Mouse (Mus musculus) cerebellum, adult 2 months (tissue): Measurements from ENCODE around the gene Enox1. TPM values are rescaled to one million over a fixed set of nuclear protein-coding genes. Genes with fewer than 3 reads are reported as not detected.
A peak's percentile ranks its signal among the peaks of the same experiment; 100 is the strongest.

Source experiments
- DNase-seq, 2 experiments: peaks; one replicate each; pipeline ENCODE4 v3.0.0; 2021
- H3K27ac ChIP-seq: fragments of 200-500 bp; 2 replicates; pipeline ENCODE4 v1.5.1; 2012; ENCODE audit warnings: low read length, control low read depth, inconsistent platforms; ENCODE audit not compliant: insufficient read depth
- H3K27me3 ChIP-seq: fragments of 200-500 bp; 2 replicates; pipeline ENCODE4 v1.6.1; 2012; ENCODE audit warnings: inconsistent platforms, mild to moderate bottlenecking, low read length, moderate library complexity; ENCODE audit not compliant: control insufficient read depth, insufficient read depth
- H3K4me1 ChIP-seq: fragments of 200-500 bp; 2 replicates; pipeline ENCODE4 v1.6.1; 2011; ENCODE audit warnings: low read length; ENCODE audit not compliant: control insufficient read depth, insufficient read depth
- H3K4me3 ChIP-seq: fragments of 200-500 bp; replicated peaks from 2 replicates; pipeline ENCODE3; 2011; ENCODE audit warnings: mild to moderate bottlenecking, low read depth, low read length, control low read depth; ENCODE audit not compliant: insufficient read depth
- CTCF ChIP-seq: fragments of 200-500 bp; IDR thresholded peaks from 2 replicates; pipeline ENCODE4 v1.5.1; 2011; ENCODE audit warnings: low read depth, mild to moderate bottlenecking, control low read depth, low read length, moderate library complexity, borderline replicate concordance; ENCODE audit not compliant: insufficient read depth
- POLR2A ChIP-seq: fragments of 200-500 bp; IDR thresholded peaks from 2 replicates; pipeline ENCODE4 v1.6.1; 2011; ENCODE audit warnings: low read length, control low read depth, borderline replicate concordance; ENCODE audit not compliant: insufficient read depth
- WGBS: fragments of 180-500 bp; shearing (Covaris S2); methylation state at CpG from one replicate; pipeline ENCODE4 v1.1.7; 2018; 5-methylcytosine and 5-hydroxymethylcytosine counted together
- polyA plus RNA-seq: library from polyadenylated mRNA; depleted of rRNA; stranded (reverse); fragments of >200 nt; gene quantifications from 2 replicates; pipeline ENCODE4 v1.2.3, GENCODE M21; 2012

Gene Enox1
- polyA plus RNA-seq, 1 experiment, result 15.2 TPM

DNA sequence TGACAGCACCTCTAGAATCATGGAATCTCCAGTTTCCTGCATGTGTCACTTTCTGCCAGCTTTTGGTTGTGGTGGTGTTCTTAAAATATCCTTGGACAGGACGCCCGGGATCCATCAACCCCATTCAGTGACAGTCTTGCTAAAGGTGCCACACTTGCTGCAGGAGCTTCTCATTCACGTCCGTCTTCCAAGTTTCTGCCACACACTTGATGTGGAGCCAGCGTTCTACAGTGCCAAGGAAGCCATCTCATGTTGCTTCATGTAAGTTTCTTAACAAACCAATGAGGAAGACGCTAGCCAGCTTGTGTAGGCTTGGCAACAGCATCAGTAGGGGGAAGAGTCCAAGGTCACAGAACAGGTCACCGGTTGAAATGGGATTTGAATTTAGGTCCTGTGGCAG lies 5.1 kb upstream of the Enox1 start:
- H3K4me3 ChIP-seq, result no peak overlapping the region
- no peak for TF ChIP-seq CTCF
- no peak for TF ChIP-seq POLR2A
- WGBS, result 44% methylated on average over 7 of the region's 7 CpGs
- no peak overlapping the region for H3K27ac ChIP-seq
- no peaks in the 10 kb centered on the region; the same call in 1 of the 2 replicates for H3K4me1 ChIP-seq
- no peak for DNase-seq
- H3K27me3 ChIP-seq, result no peaks in the 10 kb centered on the region

GRCm38 (mm10) chr14:77156911-77157504 lies 445 bp downstream of the Enox1 start:
- H3K27ac ChIP-seq, result peak overlapping the region; percentile 68
- no peak for DNase-seq
- H3K27me3 ChIP-seq, result no peaks in the 10 kb centered on the region
- H3K4me1 ChIP-seq, result no peaks in the 10 kb centered on the region; the same call in 1 of the 2 replicates
- WGBS, result under 1% methylated on average over 59 of the region's 64 CpGs
- peak overlapping the region; percentile 90 for H3K4me3 ChIP-seq
- TF ChIP-seq CTCF, result no peak
- TF ChIP-seq POLR2A, result no peak

DNA sequence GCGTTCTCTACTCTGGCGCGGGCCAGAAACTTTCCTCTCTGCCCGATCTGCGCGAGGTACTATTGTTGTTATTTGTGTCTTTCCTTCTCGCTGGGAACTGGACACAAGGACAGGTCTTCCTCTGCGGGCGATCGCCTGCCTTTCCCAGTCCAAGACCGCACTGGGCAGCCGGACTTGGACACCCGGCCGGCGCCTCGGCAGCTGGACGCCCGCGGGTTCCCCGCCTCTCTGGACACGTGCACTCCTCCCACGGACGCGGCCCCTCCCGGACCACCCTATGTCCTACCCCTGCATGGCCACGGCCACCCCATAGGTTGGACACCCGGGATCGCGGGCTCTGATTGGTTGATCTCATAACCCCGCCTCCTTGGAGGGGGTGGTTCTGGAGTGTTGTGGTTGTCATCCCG lies 945 bp downstream of the Enox1 start:
- 0 out of 2 replicates have a peak overlapping the region, but pooled peaks have one; percentile 23 for H3K27ac ChIP-seq
- H3K4me1 ChIP-seq, result no peaks in the 10 kb centered on the region; the same call in 1 of the 2 replicates
- no peak for TF ChIP-seq POLR2A
- TF ChIP-seq CTCF, result no peak
- WGBS, result 1% methylated on average over 31 of the region's 31 CpGs
- peak overlapping the region; percentile 90 for H3K4me3 ChIP-seq
- H3K27me3 ChIP-seq, result no peaks in the 10 kb centered on the region
- DNase-seq, result peak; percentile 87 to 90

GRCm38 (mm10) chr14:77159397-77159796 lies 2.8 kb downstream of the Enox1 start:
- Histone ChIP-seq H3K27ac (no peak overlapping the region), H3K4me1 (peaks cover 3% of the 10 kb centered on the region), H3K27me3 (no peaks in the 10 kb centered on the region), H3K4me3 (no peak overlapping the region)
- DNase-seq, result no peak
- no peak for TF ChIP-seq CTCF
- TF ChIP-seq POLR2A, result no peak
- 80% methylated on average over 5 of the region's 5 CpGs for WGBS

GRCm38 (mm10) chr14:77162496-77162895 lies 5.9 kb downstream of the Enox1 start:
- no peaks in the 10 kb centered on the region for H3K27me3 ChIP-seq
- no peak overlapping the region for H3K4me3 ChIP-seq
- TF ChIP-seq POLR2A (no peak), CTCF (no peak)
- 79% methylated on average over 3 of the region's 3 CpGs for WGBS
- no peak overlapping the region for H3K27ac ChIP-seq
- H3K4me1 ChIP-seq, result peaks cover 4% of the 10 kb centered on the region
- DNase-seq, result peak in 1 of 2 experiments; percentile 23

DNA sequence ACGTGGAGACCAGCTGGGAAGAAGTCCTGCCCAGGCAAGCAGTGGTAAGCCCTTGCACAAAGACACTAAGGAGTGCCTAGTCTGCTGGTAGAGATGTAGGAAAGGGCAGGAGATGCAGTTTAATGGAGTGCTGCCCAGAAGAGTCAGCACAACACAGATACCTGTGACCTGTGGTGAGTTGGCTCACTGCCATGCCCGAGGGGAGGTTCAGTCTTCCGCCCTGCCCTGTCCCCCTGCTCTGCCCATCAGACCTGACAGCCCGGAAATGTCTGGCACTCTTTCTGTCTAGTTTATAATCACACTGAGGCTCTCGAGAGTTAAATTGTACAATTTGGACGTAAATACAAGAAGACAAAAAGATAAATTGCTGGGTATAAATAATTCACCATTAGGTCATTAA lies 7.8 kb downstream of the Enox1 start:
- peaks cover 4% of the 10 kb centered on the region for H3K4me1 ChIP-seq
- H3K27ac ChIP-seq, result no peak overlapping the region
- DNase-seq, result peak in 1 of 2 experiments; percentile 33
- TF ChIP-seq POLR2A (no peak), CTCF (no peak)
- no peak overlapping the region for H3K4me3 ChIP-seq
- no peaks in the 10 kb centered on the region for H3K27me3 ChIP-seq
- WGBS, result 36% methylated on average over 6 of the region's 6 CpGs

DNA sequence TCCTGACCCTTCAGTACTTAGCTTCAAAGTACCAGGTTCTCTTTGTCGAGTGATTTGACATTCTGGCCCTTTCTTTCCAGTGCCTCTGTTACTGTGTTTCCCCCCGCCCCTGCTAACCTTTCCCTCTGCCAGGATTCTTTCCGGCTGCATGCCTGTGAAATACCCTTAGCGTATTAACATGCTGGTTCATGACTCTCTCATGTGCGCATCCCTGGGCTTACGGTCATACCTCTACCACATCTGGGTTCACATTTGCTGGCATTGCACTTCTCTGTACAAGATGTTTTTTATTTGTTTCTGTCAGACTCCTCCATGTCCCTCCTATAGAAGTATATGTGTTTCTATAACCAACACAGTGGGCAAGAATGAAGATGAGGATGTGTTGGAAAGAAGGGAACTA lies 11.6 kb downstream of the Enox1 start:
- Histone ChIP-seq H3K27me3 (no peaks in the 10 kb centered on the region), H3K4me3 (no peak overlapping the region), H3K4me1 (peaks cover 4% of the 10 kb centered on the region), H3K27ac (no peak overlapping the region)
- no peak for DNase-seq
- TF ChIP-seq POLR2A (no peak), CTCF (no peak)
- WGBS, result 84% methylated on average over 6 of the region's 6 CpGs

- WGBS, result 10% methylated on average over 15 of the region's 15 CpGs
- Histone ChIP-seq H3K27me3 (no peaks in the 10 kb centered on the region), H3K27ac (no peak overlapping the region)
These were observed 17.9 kb downstream of the Enox1 start for GRCm38 (mm10) chr14:77174491-77174890.

More at GRCm38 (mm10) chr14:77174491-77174890, 17.9 kb downstream of the Enox1 start:
- H3K4me1 ChIP-seq, result peaks cover 11% of the 10 kb centered on the region
- TF ChIP-seq CTCF, result no peak
- TF ChIP-seq POLR2A, result no peak
- peak; percentile 74 to 83 for DNase-seq
- H3K4me3 ChIP-seq, result peak overlapping the region; percentile 16
